ENCODE assay signal across 12 mouse cellular contexts in the genomic region with DNA sequence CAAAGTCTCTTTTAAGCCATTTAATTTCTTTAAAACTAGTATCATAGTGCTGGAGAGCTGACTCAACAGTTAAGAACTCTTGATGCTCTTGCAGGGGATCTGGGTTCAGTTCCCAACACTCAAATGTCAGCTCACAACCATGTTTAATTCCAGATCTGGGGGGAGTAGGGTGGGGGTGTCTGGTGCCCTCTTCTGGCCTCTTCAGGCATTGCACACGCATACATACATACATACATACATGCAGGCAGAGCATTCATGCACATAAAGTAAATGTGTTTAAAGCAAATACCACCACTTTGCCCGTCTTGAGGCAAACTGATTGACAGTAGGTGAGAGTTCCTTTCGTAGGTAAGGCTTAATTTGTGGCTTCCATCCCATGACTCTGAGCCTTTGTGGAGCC. TPM values are rescaled to one million over a fixed set of nuclear protein-coding genes. Genes with fewer than 3 reads are reported as not detected.
DNase-seq lines count a peak whose midpoint lies in the region; ATAC-seq and TF ChIP-seq lines count a peak whose summit lies in the region.
"Had no signal": no experiment of that assay in that cellular context is flagged by ENCODE, and none has a peak within 500 bp of the region (broad histone marks: within the 10 kb centered on the region; RNA-seq: fewer than 3 reads in every experiment).

No protein-coding gene starts in this region.

- TF ChIP-seq CTCF in kidney, adult 2 months (conservative IDR thresholded peaks at IDR 0.05; ENCODE audit: insufficient read depth, insufficient read length, low read depth, low read length): peak; percentile 52
- peak; percentile 58; the same call in 1 of the 2 replicates for TF ChIP-seq CTCF in testis, adult 2 months (IDR thresholded peaks at IDR 0.05; ENCODE audit: control insufficient read depth, insufficient read depth, insufficient replicate concordance, low read depth, low read length)
- peak; percentile 57; the same call in 1 of the 2 replicates for TF ChIP-seq CTCF in small intestine, adult 2 months (IDR thresholded peaks at IDR 0.05; ENCODE audit: extremely low read depth, insufficient read length, insufficient replicate concordance, low read depth, low read length)

- no peak overlapping the region for H3K27ac ChIP-seq in kidney, adult 2 months (ENCODE audit: insufficient read depth, low read depth, low read length)
- no peak overlapping the region for H3K27ac ChIP-seq in kidney, embryonic 14.5 days (ENCODE audit: low read depth, low read length)
- H3K27ac ChIP-seq in testis, adult 2 months (ENCODE audit: control insufficient read depth, insufficient read depth, low read depth, low read length): no peak overlapping the region
- no peak overlapping the region for H3K27ac ChIP-seq in small intestine, adult 2 months (ENCODE audit: insufficient read depth, low read depth, low read length)
- H3K27ac ChIP-seq: heart, embryonic 15.5 days; limb, embryonic 12.5 days had no signal

- DNase-seq in kidney, adult 2 months: no peak
- DNase-seq in testis, postnatal 14 days (ENCODE audit: low spot score): no peak
- peak; percentile 14 for DNase-seq in MEL-GATA-1-ER (ENCODE audit: extremely low read depth, low read depth)
- DNase-seq in right cerebral cortex, adult 18-20 months: no peak
- no peak for DNase-seq in embryo, embryonic 11 days
- DNase-seq: layer of hippocampus, adult 9-11 months had no signal

- no peak for ATAC-seq in kidney, embryonic 14.5 days (ENCODE audit: low FRiP score, low TSS enrichment)

- H3K9me3 ChIP-seq in kidney, embryonic 14.5 days (ENCODE audit: control insufficient read depth, low read length): no peaks in the 10 kb centered on the region
- H3K9me3 ChIP-seq: heart, embryonic 15.5 days had no signal

- no peaks in the 10 kb centered on the region for H3K27me3 ChIP-seq in kidney, adult 2 months (replicated peaks; ENCODE audit: control insufficient read depth, insufficient read depth, low read length)
- H3K27me3 ChIP-seq in kidney, embryonic 14.5 days (ENCODE audit: control insufficient read depth, insufficient read depth, low read length): no peaks in the 10 kb centered on the region
- no peaks in the 10 kb centered on the region for H3K27me3 ChIP-seq in testis, adult 2 months (ENCODE audit: control insufficient read depth, insufficient read depth, low read length)
- no peaks in the 10 kb centered on the region for H3K27me3 ChIP-seq in small intestine, adult 2 months (ENCODE audit: control insufficient read depth, insufficient read depth, low read length)
- H3K27me3 ChIP-seq: heart, embryonic 15.5 days; limb, embryonic 12.5 days had no signal

- H3K36me3 ChIP-seq in kidney, adult 2 months (ENCODE audit: control insufficient read depth, insufficient read depth, low read length): no peaks in the 10 kb centered on the region
- peaks cover 22% of the 10 kb centered on the region; the same call in 1 of the 2 replicates for H3K36me3 ChIP-seq in kidney, embryonic 14.5 days (ENCODE audit: control insufficient read depth, insufficient read depth, low read length)
- H3K36me3 ChIP-seq in testis, adult 2 months (ENCODE audit: control insufficient read depth, insufficient read depth, low read length): no peaks in the 10 kb centered on the region
- peaks cover 60% of the 10 kb centered on the region for H3K36me3 ChIP-seq in small intestine, adult 2 months (ENCODE audit: control insufficient read depth, insufficient read depth, low read length)

- H3K9ac ChIP-seq in kidney, embryonic 14.5 days (ENCODE audit: low read depth, low read length): no peak overlapping the region
- H3K9ac ChIP-seq: heart, embryonic 15.5 days; limb, embryonic 12.5 days had no signal

- 91% methylated on average over 3 of the region's 3 CpGs for WGBS in kidney, adult 2 months
- WGBS in kidney, embryonic 14.5 days: 91% methylated on average over 3 of the region's 3 CpGs
- 94% methylated on average over 3 of the region's 3 CpGs for WGBS in small intestine, adult 2 months

- TF ChIP-seq POLR2A in kidney, adult 2 months (IDR thresholded peaks at IDR 0.05; ENCODE audit: low read depth, low read length): no peak
- TF ChIP-seq POLR2A in testis, adult 2 months (IDR thresholded peaks at IDR 0.05; ENCODE audit: control insufficient read depth, low read depth, low read length): no peak
- no peak for TF ChIP-seq POLR2A in small intestine, adult 2 months (IDR thresholded peaks at IDR 0.05; ENCODE audit: low read depth, low read length)

- no peaks in the 10 kb centered on the region for H3K4me1 ChIP-seq in kidney, adult 2 months (ENCODE audit: control insufficient read depth, insufficient read depth, low read length)
- H3K4me1 ChIP-seq in kidney, embryonic 14.5 days (ENCODE audit: control insufficient read depth, insufficient read depth, low read length): no peaks in the 10 kb centered on the region
- H3K4me1 ChIP-seq in testis, adult 2 months (ENCODE audit: control insufficient read depth, insufficient read depth, low read length): no peaks in the 10 kb centered on the region
- H3K4me1 ChIP-seq in small intestine, adult 2 months (ENCODE audit: control insufficient read depth, insufficient read depth, insufficient read length, low read length): no peaks in the 10 kb centered on the region
- H3K4me1 ChIP-seq: heart, embryonic 15.5 days; limb, embryonic 12.5 days had no signal

- H3K4me2 ChIP-seq in kidney, embryonic 14.5 days (replicated peaks; ENCODE audit: low read depth, low read length): no peak overlapping the region
- H3K4me2 ChIP-seq: heart, embryonic 15.5 days; limb, embryonic 12.5 days had no signal

- H3K4me3 ChIP-seq in kidney, adult 2 months (ENCODE audit: insufficient read depth, low read depth, low read length): no peak overlapping the region
- H3K4me3 ChIP-seq in kidney, embryonic 14.5 days (ENCODE audit: low read length): no peak overlapping the region
- no peak overlapping the region for H3K4me3 ChIP-seq in testis, adult 2 months (ENCODE audit: control insufficient read depth, low read depth, low read length)
- H3K4me3 ChIP-seq in small intestine, adult 2 months (ENCODE audit: low read depth, low read length): no peak overlapping the region
- H3K4me3 ChIP-seq: erythroblast, embryonic 14.5 days; heart, embryonic 15.5 days; limb, embryonic 12.5 days had no signal

RNA-seq across cellular contexts. Expression of gene Wdr4, which starts 52.9 kb away (rescaled TPM):
- 28.3 and 29.6 TPM in 2 replicates for polyA plus RNA-seq in kidney, adult 2 months (2012; rRNA removed)
- 40.6 and 45.7 TPM in 2 replicates for polyA plus RNA-seq in kidney, embryonic 14.5 days (2014; fragmentation: Nextera tagmentation; extraction: Ambion mirVana)
- 14.7 and 15.3 TPM in 2 replicates for polyA plus RNA-seq in testis, adult 2 months (2012; rRNA removed)
- 13.5 and 25.4 TPM in 2 replicates for polyA plus RNA-seq in small intestine, adult 2 months (2012; rRNA removed)

RNA-seq across cellular contexts. Expression of gene Ndufv3, which starts 53.1 kb away (rescaled TPM):
- polyA plus RNA-seq in kidney, adult 2 months (2012; rRNA removed): 387 and 475 TPM in 2 replicates
- polyA plus RNA-seq in kidney, embryonic 14.5 days (2014; fragmentation: Nextera tagmentation; extraction: Ambion mirVana): 231 and 270 TPM in 2 replicates
- 59.9 and 64.9 TPM in 2 replicates for polyA plus RNA-seq in testis, adult 2 months (2012; rRNA removed)
- polyA plus RNA-seq in small intestine, adult 2 months (2012; rRNA removed): 156 and 168 TPM in 2 replicates
